Mouse (Mus musculus): ENCODE measurements around the gene Fgf16. TPM values are rescaled to one million over a fixed set of nuclear protein-coding genes. Genes with fewer than 3 reads are reported as not detected.

Fgf16 gene
- polyA plus RNA-seq, 1 experiment from 2014 or later = not detected

DNA sequence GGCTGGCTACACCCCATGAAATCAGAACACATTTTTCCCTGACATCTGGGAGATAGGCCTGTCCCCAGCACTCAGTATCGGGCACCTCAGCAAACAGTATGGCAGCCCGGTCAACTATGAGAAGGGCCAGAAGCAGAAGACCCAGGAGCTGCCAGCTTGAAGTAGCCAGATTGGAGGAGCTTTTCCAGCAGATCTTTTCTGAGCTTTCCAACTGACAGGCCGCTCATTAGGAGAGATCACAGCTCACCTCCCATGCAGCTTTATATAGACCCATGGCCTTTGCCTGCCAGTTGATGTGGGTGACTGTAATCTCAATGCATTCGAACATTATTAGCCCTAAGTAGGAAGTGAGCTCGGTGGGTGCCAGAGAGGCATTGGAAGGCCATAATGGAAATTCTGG is 9.2 kb downstream of the Fgf16 start:
- no peak for ATAC-seq
- Histone ChIP-seq H3K36me3 (replicated peaks; ENCODE audit: insufficient read depth, low read length) (no peaks in the 10 kb centered on the region), H3K4me3 (ENCODE audit: low read depth, low read length) (no peak overlapping the region), H3K4me1 (ENCODE audit: insufficient read depth) (no peaks in the 10 kb centered on the region), H3K4me2 (ENCODE audit: low read depth, low read length) (no peak overlapping the region), H3K9me3 (ENCODE audit: low read length) (no peaks in the 10 kb centered on the region), H3K27me3 (ENCODE audit: insufficient read depth, low read length) (peaks cover 10% of the 10 kb centered on the region; the same call in 1 of the 2 replicates), H3K9ac (replicated peaks) (no peak overlapping the region), H3K27ac (ENCODE audit: low read depth) (no peak overlapping the region)
- WGBS (ENCODE audit: insufficient replicate concordance) = 81% methylated on average over 5 of the region's 5 CpGs
- no peak for TF ChIP-seq EP300 (IDR thresholded peaks at IDR 0.05; ENCODE audit: low read depth)
- no peak for DNase-seq

DNA sequence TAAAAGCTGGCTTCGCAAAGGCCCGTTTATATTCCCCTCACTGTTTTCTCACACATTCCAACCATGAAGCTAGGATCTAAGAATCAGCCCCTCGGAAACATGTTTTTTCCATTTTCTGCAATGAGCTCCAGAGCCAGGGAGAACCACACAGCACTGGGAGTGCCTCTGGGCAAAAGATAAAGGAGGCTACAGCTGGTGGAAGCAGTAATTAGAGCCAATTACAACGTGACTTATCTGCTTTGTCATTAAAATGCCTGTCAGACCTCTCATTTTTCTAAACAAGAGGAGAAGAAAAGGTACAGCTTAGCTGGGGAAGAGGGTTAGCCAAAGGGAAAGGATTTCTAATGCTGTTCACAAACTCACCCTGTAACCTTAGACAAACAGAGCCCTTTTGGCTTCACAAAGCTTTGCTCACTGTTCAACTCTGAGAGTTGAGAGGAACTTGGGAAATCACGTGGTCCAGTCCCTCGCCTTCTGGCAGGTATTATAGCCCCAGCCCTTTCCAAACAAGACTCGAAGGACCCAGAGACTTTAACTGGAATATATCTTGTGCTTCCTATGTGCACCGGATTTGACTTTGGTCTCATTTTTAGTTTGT is 30.8 kb downstream of the Fgf16 start:
- H3K27me3 ChIP-seq (ENCODE audit: insufficient read depth, low read length) = no peaks in the 10 kb centered on the region
- no peaks in the 10 kb centered on the region for H3K4me1 ChIP-seq (ENCODE audit: insufficient read depth)
- no peaks in the 10 kb centered on the region for H3K36me3 ChIP-seq (replicated peaks; ENCODE audit: insufficient read depth, low read length)
- no peak overlapping the region for H3K9ac ChIP-seq (replicated peaks)
- no peak overlapping the region for H3K27ac ChIP-seq (ENCODE audit: low read depth)
- no peaks in the 10 kb centered on the region for H3K9me3 ChIP-seq (ENCODE audit: low read length)
- ATAC-seq (no peak), DNase-seq (no peak)
- TF ChIP-seq CTCF (IDR thresholded peaks at IDR 0.05; ENCODE audit: low read depth) (no peak), EP300 (IDR thresholded peaks at IDR 0.05; ENCODE audit: low read depth) (no peak)
- no peak overlapping the region for H3K4me3 ChIP-seq (ENCODE audit: low read depth, low read length)
- WGBS (ENCODE audit: insufficient replicate concordance) = 50% methylated on average over 8 of the region's 8 CpGs
- H3K4me2 ChIP-seq (ENCODE audit: low read depth, low read length) = no peak overlapping the region

DNA sequence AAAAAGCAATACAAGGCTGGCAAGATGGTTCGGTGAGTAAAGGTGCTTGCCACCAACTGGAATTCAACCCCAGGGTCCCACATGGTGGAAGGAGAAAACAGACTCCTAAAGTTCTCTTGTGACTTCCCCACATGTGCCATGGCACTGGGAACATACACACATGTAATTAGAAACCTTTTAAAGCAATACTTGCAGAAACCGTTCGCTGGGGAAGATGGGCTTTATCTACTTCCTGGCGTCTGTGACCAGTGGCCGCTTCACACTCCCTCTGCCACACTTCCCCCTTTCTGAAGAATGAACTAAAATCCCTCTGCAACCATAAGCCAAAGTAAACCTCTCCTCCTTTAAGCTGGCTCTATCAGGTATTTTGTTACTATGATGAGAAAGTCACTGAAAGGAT is 60.4 kb downstream of the Fgf16 start:
- WGBS (ENCODE audit: insufficient replicate concordance) = 57% methylated on average over 5 of the region's 5 CpGs
- no peak for DNase-seq
- no peak overlapping the region for H3K4me3 ChIP-seq (ENCODE audit: low read depth, low read length)
- no peak for TF ChIP-seq EP300 (IDR thresholded peaks at IDR 0.05; ENCODE audit: low read depth)
- TF ChIP-seq CTCF (IDR thresholded peaks at IDR 0.05; ENCODE audit: low read depth) = no peak
- H3K9ac ChIP-seq (replicated peaks) = no peak overlapping the region
- H3K4me1 ChIP-seq (ENCODE audit: insufficient read depth) = no peaks in the 10 kb centered on the region
- H3K27me3 ChIP-seq (ENCODE audit: insufficient read depth, low read length) = no peaks in the 10 kb centered on the region; the same call in 1 of the 2 replicates
- H3K36me3 ChIP-seq (replicated peaks; ENCODE audit: insufficient read depth, low read length) = peaks cover 11% of the 10 kb centered on the region
- H3K9me3 ChIP-seq (ENCODE audit: low read length) = no peaks in the 10 kb centered on the region
- no peak for ATAC-seq
- H3K27ac ChIP-seq (ENCODE audit: low read depth) = no peak overlapping the region
- H3K4me2 ChIP-seq (ENCODE audit: low read depth, low read length) = no peak overlapping the region

Other genes with a start within 250 kb of the Fgf16 start
- 30.4 and 35.0 TPM in 2 replicates for gene Atrx, start 165.1 kb downstream of the Fgf16 start, polyA plus RNA-seq (2015; fragmentation: Nextera tagmentation; extraction: Ambion mirVana)
- 21.7 and 22.3 TPM in 2 replicates for gene Magt1, start 247.6 kb downstream of the Fgf16 start, polyA plus RNA-seq (2015; fragmentation: Nextera tagmentation; extraction: Ambion mirVana)

Data from liver, postnatal 0 days (tissue).